Mouse (Mus musculus) MEL (cell line): ENCODE measurements around the gene Klk1. TPM values are rescaled to one million over a fixed set of nuclear protein-coding genes. Genes with fewer than 3 reads are reported as not detected.

Experiments used
- DNase-seq: peaks from one replicate; pipeline ENCODE4 v3.0.0; 2011; ENCODE audit warnings: low read depth, low spot score
- H3K27ac ChIP-seq: 2 replicates; pipeline ENCODE4 v1.5.1; 2012; ENCODE audit warnings: low read depth, mild to moderate bottlenecking, control low read depth, low read length, moderate library complexity; ENCODE audit not compliant: control insufficient read depth
- H3K27me3 ChIP-seq, 2 experiments: fragments of 150-350 bp in 1 of 2; sonication (generic) in 1 of 2; 2 replicates each; pipeline ENCODE4 v1.6.1; 2012; ENCODE audit warnings: low read length in 2 of 2, mild to moderate bottlenecking in 2 of 2, improper control_type of control experiment in 1 of 2, moderate library complexity in 1 of 2; ENCODE audit not compliant: insufficient read depth in 2 of 2, control insufficient read depth in 1 of 2
- H3K36me3 ChIP-seq, 2 experiments: 2 replicates each; pipeline ENCODE4 v1.6.1; 2012 to 2014; ENCODE audit warnings: low read length in 2 of 2, improper control_type of control experiment in 1 of 2, inconsistent platforms in 1 of 2, mild to moderate bottlenecking in 1 of 2; ENCODE audit not compliant: insufficient read depth in 2 of 2, control insufficient read depth in 1 of 2
- H3K4me1 ChIP-seq, 2 experiments: fragments of 150-350 bp in 1 of 2; sonication (generic) in 1 of 2; 2 replicates each; pipeline ENCODE4 v1.6.1; 2012; ENCODE audit warnings: low read length in 2 of 2, improper control_type of control experiment in 1 of 2, mild to moderate bottlenecking in 1 of 2; ENCODE audit not compliant: insufficient read depth in 2 of 2, control insufficient read depth in 1 of 2
- H3K4me3 ChIP-seq, 2 experiments: fragments of 150-350 bp in 1 of 2; sonication (generic) in 1 of 2; 2 replicates each; pipeline ENCODE4 v1.5.1; 2012; ENCODE audit warnings: low read depth in 2 of 2, low read length in 2 of 2, mild to moderate bottlenecking in 2 of 2, moderate library complexity in 2 of 2, control low read depth in 1 of 2, improper control_type of control experiment in 1 of 2; ENCODE audit not compliant: control insufficient read depth in 1 of 2, insufficient read depth in 1 of 2
- H3K79me2 ChIP-seq: 2 replicates; pipeline ENCODE4 v1.6.1; 2012; ENCODE audit warnings: mild to moderate bottlenecking, low read length, moderate library complexity; ENCODE audit not compliant: control insufficient read depth, poor library complexity, insufficient read depth
- H3K9ac ChIP-seq: 2 replicates; pipeline ENCODE4 v1.6.1; 2012; ENCODE audit warnings: low read depth, mild to moderate bottlenecking, control low read depth, low read length, moderate library complexity; ENCODE audit not compliant: control insufficient read depth, poor library complexity, severe bottlenecking
- H3K9me3 ChIP-seq: fragments of 150-350 bp; sonication (generic); replicated peaks from 2 replicates; pipeline ENCODE4 v1.6.1; 2012; ENCODE audit warnings: mild to moderate bottlenecking, low read length, improper control_type of control experiment, moderate library complexity; ENCODE audit not compliant: insufficient read depth
- CHD1 ChIP-seq: IDR thresholded peaks from 2 replicates; pipeline ENCODE4 v1.6.1; 2012; ENCODE audit warnings: low read depth, mild to moderate bottlenecking, inconsistent platforms, low read length, improper control_type of control experiment
- CTCF ChIP-seq, 3 experiments: IDR thresholded peaks in 2 of 3; conservative IDR thresholded peaks in 1 of 3; 2 replicates each; pipeline ENCODE4 v1.5.1; 2011 to 2012; ENCODE audit warnings: low read length in 3 of 3, low read depth in 2 of 3, mild to moderate bottlenecking in 2 of 3, improper control_type of control experiment in 1 of 3, inconsistent platforms in 1 of 3, mixed read lengths in 1 of 3, moderate library complexity in 1 of 3; ENCODE audit not compliant: control insufficient read depth in 1 of 3, insufficient read depth in 1 of 3, poor library complexity in 1 of 3, severe bottlenecking in 1 of 3
- E2F4 ChIP-seq: IDR thresholded peaks from 2 replicates; pipeline ENCODE4 v1.6.1; 2011; ENCODE audit warnings: low read depth, low read length, improper control_type of control experiment, borderline replicate concordance
- ELF1 ChIP-seq: IDR thresholded peaks from 2 replicates; pipeline ENCODE4 v1.6.1; 2014; ENCODE audit warnings: low read depth, mild to moderate bottlenecking, inconsistent platforms, low read length, improper control_type of control experiment, moderate library complexity
- ETS1 ChIP-seq: IDR thresholded peaks from 2 replicates; pipeline ENCODE4 v1.6.1; 2012; ENCODE audit warnings: low read depth, mild to moderate bottlenecking, inconsistent platforms, low read length, improper control_type of control experiment, moderate library complexity
- GABPA ChIP-seq: IDR thresholded peaks from 2 replicates; pipeline ENCODE4 v1.6.1; 2012; ENCODE audit warnings: low read depth, mild to moderate bottlenecking, inconsistent platforms, low read length, improper control_type of control experiment, moderate library complexity
- GATA1 ChIP-seq: IDR thresholded peaks from 2 replicates; pipeline ENCODE4 v1.6.1; 2011; ENCODE audit warnings: low read depth, low read length, improper control_type of control experiment
- JUND ChIP-seq: IDR thresholded peaks from 2 replicates; pipeline ENCODE4 v1.6.1; 2011; ENCODE audit warnings: low read depth, mild to moderate bottlenecking, improper control_type of control experiment, low read length
- MEF2A ChIP-seq: IDR thresholded peaks from 2 replicates; pipeline ENCODE4 v1.6.1; 2014; ENCODE audit warnings: low read depth, mild to moderate bottlenecking, inconsistent platforms, low read length, improper control_type of control experiment; ENCODE audit not compliant: poor library complexity, insufficient replicate concordance, severe bottlenecking; ENCODE audit errors: extremely low read depth
- MXI1 ChIP-seq: IDR thresholded peaks from 2 replicates; pipeline ENCODE4 v1.6.1; 2011; ENCODE audit warnings: mild to moderate bottlenecking, low read depth, low read length, improper control_type of control experiment
- POLR2A ChIP-seq, 2 experiments: IDR thresholded peaks; 2 replicates each; pipeline ENCODE4 v1.6.1; 2011 to 2012; ENCODE audit warnings: low read length in 2 of 2, mild to moderate bottlenecking in 2 of 2, control low read depth in 1 of 2, improper control_type of control experiment in 1 of 2, low read depth in 1 of 2, moderate library complexity in 1 of 2; ENCODE audit not compliant: control insufficient read depth in 1 of 2, insufficient read depth in 1 of 2, poor library complexity in 1 of 2
- RCOR1 ChIP-seq: IDR thresholded peaks from 2 replicates; pipeline ENCODE4 v1.6.1; 2012; ENCODE audit warnings: low read depth, mild to moderate bottlenecking, inconsistent platforms, low read length, improper control_type of control experiment
- SIN3A ChIP-seq: IDR thresholded peaks from 2 replicates; pipeline ENCODE4 v1.6.1; 2012; ENCODE audit warnings: low read length, improper control_type of control experiment, inconsistent platforms
- TBP ChIP-seq: IDR thresholded peaks from 2 replicates; pipeline ENCODE4 v1.8.0; 2011; ENCODE audit warnings: low read depth, low read length, improper control_type of control experiment
- TCF12 ChIP-seq: IDR thresholded peaks from 2 replicates; pipeline ENCODE4 v1.6.1; 2014; ENCODE audit warnings: low read depth, mild to moderate bottlenecking, inconsistent platforms, low read length, improper control_type of control experiment, moderate library complexity
- USF1 ChIP-seq: IDR thresholded peaks from 2 replicates; pipeline ENCODE4 v1.6.1; 2014; ENCODE audit warnings: low read depth, mild to moderate bottlenecking, inconsistent platforms, low read length, improper control_type of control experiment, moderate library complexity
- USF2 ChIP-seq, 2 experiments: IDR thresholded peaks; 2 replicates each; pipeline ENCODE4 v1.6.1; 2011 to 2012; ENCODE audit warnings: improper control_type of control experiment in 2 of 2, low read length in 2 of 2, borderline replicate concordance in 1 of 2, inconsistent platforms in 1 of 2, low read depth in 1 of 2, mild to moderate bottlenecking in 1 of 2; ENCODE audit not compliant: insufficient read depth in 1 of 2
- ZKSCAN1 ChIP-seq: IDR thresholded peaks from 2 replicates; pipeline ENCODE4 v1.6.1; 2012; ENCODE audit warnings: low read depth, mild to moderate bottlenecking, inconsistent platforms, low read length, improper control_type of control experiment, moderate library complexity
- ZMIZ1 ChIP-seq: IDR thresholded peaks from 2 replicates; pipeline ENCODE4 v1.6.1; 2012; ENCODE audit warnings: low read depth, mild to moderate bottlenecking, inconsistent platforms, low read length, improper control_type of control experiment, moderate library complexity
- ZNF384 ChIP-seq: IDR thresholded peaks from 2 replicates; pipeline ENCODE4 v1.6.1; 2012; ENCODE audit warnings: low read depth, mild to moderate bottlenecking, inconsistent platforms, low read length, improper control_type of control experiment
- polyA plus RNA-seq, 2 experiments: library from polyadenylated mRNA; stranded (reverse) in 1 of 2; unstranded in 1 of 2; fragments of >175 nt in 1 of 2; fragments of >200 nt in 1 of 2; gene quantifications; 2 replicates each; pipeline versions ENCODE4 v1.2.1 to v1.2.4; 2012; ENCODE audit warnings: low replicate concordance in 2 of 2, low read depth in 1 of 2; ENCODE audit not compliant: insufficient read length in 2 of 2, insufficient read depth in 1 of 2, missing spikeins in 1 of 2
- total RNA-seq: library from RNA; depleted of rRNA; stranded (reverse); fragments of 300-350 nt; gene quantifications from 2 replicates; pipeline ENCODE4 v1.2.3, GENCODE M21; 2012

Klk1 gene
- total and polyA plus RNA-seq, 3 experiments: not detected

DNA sequence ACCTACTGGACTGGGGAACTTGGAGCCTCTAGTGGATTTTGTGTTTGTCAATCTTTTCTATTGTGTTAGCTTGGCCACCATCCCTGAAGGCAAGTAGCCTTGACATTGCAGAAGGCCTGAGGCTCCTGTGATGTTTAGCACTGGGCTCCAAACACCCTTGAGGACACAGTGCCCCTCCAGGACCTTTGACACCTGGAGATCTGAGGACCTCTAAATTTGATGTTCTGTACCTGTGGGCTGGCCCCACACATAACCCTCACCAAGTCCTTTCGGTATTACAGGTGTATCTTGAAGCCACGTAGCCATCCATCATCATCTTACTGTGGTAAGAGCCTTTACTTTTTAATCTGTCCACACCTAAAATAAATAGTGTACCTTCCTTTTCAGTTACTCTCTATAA lies 22.8 kb downstream of the Klk1 start:
- Histone ChIP-seq H3K4me3 (peak overlapping the region; percentile 47 to 67), H3K27ac (peak overlapping the region; percentile 36; the same call in 1 of the 2 replicates)

DNA sequence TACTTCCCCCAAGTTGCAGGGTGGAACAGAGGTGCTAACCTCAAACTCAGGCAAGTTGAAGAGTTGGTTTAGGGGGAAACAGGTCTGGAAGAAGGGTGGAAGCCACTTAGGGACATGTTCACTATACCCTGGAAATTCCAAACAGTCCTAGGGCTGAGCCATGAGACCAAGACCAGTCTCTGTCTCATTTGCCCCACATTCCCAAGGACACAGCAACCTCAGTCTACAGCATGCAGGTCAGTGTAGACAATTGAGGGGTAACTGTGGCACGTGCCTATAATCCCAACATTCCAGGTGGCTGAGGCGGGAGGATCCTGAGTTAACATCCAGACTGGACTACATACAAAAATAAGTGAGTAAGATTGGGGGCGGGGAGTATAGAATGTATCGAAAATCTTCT lies 24.1 kb downstream of the Klk1 start:
- Histone ChIP-seq H3K9ac (no peak overlapping the region), H3K4me1 (peaks cover 0 to 15% of the 10 kb centered on the region in 2 experiments; a peak in 2 of 4 replicates), H3K27me3 (no peaks in the 10 kb centered on the region), H3K27ac (no peak overlapping the region), H3K36me3 (peaks cover 12 to 15% of the 10 kb centered on the region in 2 experiments), H3K79me2 (peaks cover 27% of the 10 kb centered on the region), H3K9me3 (no peaks in the 10 kb centered on the region), H3K4me3 (no peak overlapping the region)
- DNase-seq: no peak
- TF ChIP-seq POLR2A (IDR thresholded peaks at IDR 0.05; ENCODE audit: control insufficient read depth in 1 of 2, insufficient read depth in 1 of 2, low read depth in 1 of 2, low read length in 2 of 2, poor library complexity in 1 of 2) (peak in 1 of 2 experiments; percentile 45; a peak in 2 of 4 replicates), MXI1 (no peak), GABPA (no peak)

More for the DNA sequence above, 22.8 kb downstream of the Klk1 start:
- Histone ChIP-seq H3K79me2 (peaks cover 27% of the 10 kb centered on the region), H3K4me1 (peaks cover 0 to 15% of the 10 kb centered on the region in 2 experiments; a peak in 2 of 4 replicates), H3K9ac (peak overlapping the region; percentile 63), H3K36me3 (peaks cover 12 to 15% of the 10 kb centered on the region in 2 experiments), H3K27me3 (no peaks in the 10 kb centered on the region), H3K9me3 (no peaks in the 10 kb centered on the region)
- no peak for TF ChIP-seq CTCF (IDR thresholded peaks at IDR 0.05 in 2 of 3, conservative IDR thresholded peaks at IDR 0.05 in 1 of 3; ENCODE audit: control insufficient read depth in 1 of 3, insufficient read depth in 1 of 3, low read depth in 2 of 3, low read length in 3 of 3, poor library complexity in 1 of 3, severe bottlenecking in 1 of 3)
- TF ChIP-seq SIN3A: no peak
- no peak for TF ChIP-seq ZKSCAN1
- no peak for TF ChIP-seq ELF1
- TF ChIP-seq CHD1: no peak
- no peak for TF ChIP-seq TBP
- no peak for TF ChIP-seq MEF2A
- no peak for TF ChIP-seq E2F4
- TF ChIP-seq GATA1: no peak
- TF ChIP-seq USF2 (IDR thresholded peaks at IDR 0.05; ENCODE audit: borderline replicate concordance in 1 of 2, insufficient read depth in 1 of 2, low read depth in 1 of 2, low read length in 2 of 2): no peak
- TF ChIP-seq ETS1: no peak
- no peak for TF ChIP-seq ZMIZ1
- TF ChIP-seq TCF12: no peak
- TF ChIP-seq ZNF384: no peak
- TF ChIP-seq MXI1: no peak
- no peak for TF ChIP-seq JUND
- no peak for TF ChIP-seq RCOR1
- TF ChIP-seq USF1: no peak
- no peak for DNase-seq
